Mouse (Mus musculus) midbrain, embryonic 11.5 days (tissue): ENCODE data around the gene Ubb. TPM values are rescaled to one million over a fixed set of nuclear protein-coding genes. Genes with fewer than 3 reads are reported as not detected.

Source experiments
- ATAC-seq: fragments of 200-750 bp; cut with Nextera tagmentation; 2 replicates; pipeline ENCODE4 v1.8.0; 2017; ENCODE audit warnings: moderate TSS enrichment, moderate library complexity; ENCODE audit not compliant: low FRiP score
- DNase-seq: peaks from one replicate; pipeline ENCODE4 v3.0.0; 2015; ENCODE audit warnings: low spot score; ENCODE audit errors: missing footprints
- H3K27ac ChIP-seq: fragments of 300-500 bp; sonication (generic); 2 replicates; pipeline ENCODE4 v1.5.1; 2014; ENCODE audit warnings: low read depth, low read length
- H3K27me3 ChIP-seq: fragments of 300-500 bp; sonication (generic); 2 replicates; pipeline ENCODE4 v1.6.1; 2014; ENCODE audit warnings: mild to moderate bottlenecking, low read length, moderate library complexity, mixed read lengths; ENCODE audit not compliant: control insufficient read depth, insufficient read depth
- H3K36me3 ChIP-seq: fragments of 300-500 bp; sonication (generic); 2 replicates; pipeline ENCODE4 v1.6.1; 2014; ENCODE audit warnings: mild to moderate bottlenecking, low read length, moderate library complexity, mixed read lengths; ENCODE audit not compliant: control insufficient read depth, insufficient read depth
- H3K4me1 ChIP-seq: fragments of 300-500 bp; sonication (generic); 2 replicates; pipeline ENCODE4 v1.6.1; 2014; ENCODE audit warnings: low read length; ENCODE audit not compliant: control insufficient read depth, insufficient read depth
- H3K4me2 ChIP-seq: fragments of 300-500 bp; sonication (generic); 2 replicates; pipeline ENCODE4 v1.6.1; 2014; ENCODE audit warnings: mild to moderate bottlenecking, moderate library complexity
- H3K4me3 ChIP-seq: fragments of 300-500 bp; sonication (generic); 2 replicates; pipeline ENCODE4 v1.5.1; 2014; ENCODE audit warnings: low read depth, low read length
- H3K9ac ChIP-seq: fragments of 300-500 bp; sonication (generic); 2 replicates; pipeline ENCODE4 v1.6.1; 2014; ENCODE audit warnings: low read length
- H3K9me3 ChIP-seq: fragments of 300-500 bp; sonication (generic); 2 replicates; pipeline ENCODE4 v1.6.1; 2016; ENCODE audit warnings: low read length; ENCODE audit not compliant: control insufficient read depth
- WGBS: fragments of 180-500 bp; shearing (Covaris S2); extraction: QIAGEN DNeasy Blood & Tissue Kit; methylation state at CpG from one replicate; pipeline ENCODE4 v1.1.7; 2014; 5-methylcytosine and 5-hydroxymethylcytosine counted together
- polyA plus RNA-seq: library from polyadenylated mRNA; unstranded; fragments of >200 nt; fragmentation: Nextera tagmentation; extraction: Ambion mirVana; gene quantifications from 2 replicates; pipeline ENCODE4 v1.2.1, GENCODE M21; 2014

Ubb gene
- polyA plus RNA-seq, 1 experiment from 2014 or later: 3,727 TPM

DNA sequence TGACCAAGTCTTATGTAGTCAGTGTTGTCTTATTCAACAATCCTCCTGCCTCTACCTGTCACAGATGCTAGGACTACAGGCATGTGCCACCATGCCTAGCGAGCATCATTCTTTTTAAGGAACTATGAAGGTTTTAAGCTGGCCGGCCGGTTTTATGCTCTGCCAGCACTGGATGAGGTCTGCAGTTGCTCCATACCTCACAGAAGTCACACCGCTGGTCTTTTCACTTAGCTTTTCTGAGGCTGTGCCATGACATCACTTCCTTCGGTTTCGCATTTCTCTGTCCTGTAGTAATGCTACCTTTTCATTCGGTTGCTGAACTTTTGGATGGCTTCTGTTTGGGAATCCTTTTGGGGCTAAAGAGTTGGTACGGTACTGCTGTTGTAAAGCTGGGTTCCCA lies 9.4 kb upstream of the Ubb start:
- Histone ChIP-seq H3K36me3 (no peaks in the 10 kb centered on the region), H3K9ac (no peak overlapping the region), H3K4me1 (peaks cover 10% of the 10 kb centered on the region), H3K27me3 (0 out of 2 replicates have a peak, but pooled peaks cover 2% of the 10 kb centered on the region), H3K4me3 (no peak overlapping the region), H3K9me3 (no peaks in the 10 kb centered on the region), H3K27ac (no peak overlapping the region), H3K4me2 (no peak overlapping the region)
- ATAC-seq: no peak
- WGBS: 87% methylated on average over 8 of the region's 8 CpGs
- no peak for DNase-seq

DNA sequence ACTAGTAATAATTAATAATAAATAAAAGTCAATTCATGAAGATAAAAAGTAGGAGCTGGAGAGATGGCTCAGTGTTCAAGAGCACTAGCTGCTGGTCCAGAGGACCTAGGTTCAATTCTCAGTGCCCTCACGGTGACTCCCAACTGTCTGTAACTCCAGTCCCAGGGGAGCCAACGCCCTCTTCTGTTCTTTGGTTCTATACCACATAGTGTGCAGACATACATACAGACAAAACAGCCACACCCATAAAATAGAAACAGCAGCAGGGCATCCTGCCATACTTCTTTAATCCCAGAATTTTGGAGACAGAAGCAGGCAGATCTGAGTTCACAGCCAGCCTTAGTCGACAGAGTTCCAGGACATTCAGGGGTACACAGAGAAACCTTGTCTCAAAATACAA lies 7.0 kb upstream of the Ubb start:
- H3K9me3 ChIP-seq: no peaks in the 10 kb centered on the region
- WGBS: 86% methylated on average over 3 of the region's 3 CpGs
- H3K27ac ChIP-seq: no peak overlapping the region
- no peak overlapping the region for H3K9ac ChIP-seq
- H3K4me3 ChIP-seq: no peak overlapping the region
- no peak for DNase-seq
- H3K4me2 ChIP-seq: no peak overlapping the region
- H3K36me3 ChIP-seq: no peaks in the 10 kb centered on the region
- H3K4me1 ChIP-seq: no peaks in the 10 kb centered on the region; the same call in none of the 2 replicates
- no peaks in the 10 kb centered on the region for H3K27me3 ChIP-seq
- no peak for ATAC-seq

DNA sequence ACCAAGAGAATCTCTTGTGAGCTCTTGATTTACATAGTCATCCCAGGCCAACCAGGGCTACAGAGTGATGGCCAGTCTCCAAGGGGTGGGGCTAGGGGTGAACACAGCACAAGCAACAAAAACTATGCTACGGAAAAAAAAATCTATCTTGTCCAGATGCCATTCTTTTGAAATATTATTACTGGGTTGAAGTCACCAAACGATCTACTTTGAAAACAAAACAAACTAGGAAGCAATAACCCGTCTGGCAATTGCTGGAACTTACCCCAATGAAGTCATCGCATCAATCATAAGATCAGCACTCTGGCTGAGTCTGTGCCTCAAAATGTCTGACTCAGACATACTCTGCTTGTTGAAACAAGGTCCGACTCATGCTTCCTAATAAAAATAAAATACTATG lies 1.2 kb upstream of the Ubb start:
- Histone ChIP-seq H3K4me3 (peak overlapping the region; percentile 78), H3K4me1 (peaks cover 21% of the 10 kb centered on the region), H3K9ac (peak overlapping the region; percentile 88), H3K27ac (peak overlapping the region; percentile 86; the same call in 1 of the 2 replicates), H3K4me2 (peak overlapping the region; percentile 95), H3K9me3 (no peaks in the 10 kb centered on the region), H3K36me3 (peaks cover 6% of the 10 kb centered on the region; the same call in 1 of the 2 replicates), H3K27me3 (no peaks in the 10 kb centered on the region)
- DNase-seq (peak; percentile 89), ATAC-seq (no peak)
- WGBS: 40% methylated on average over 5 of the region's 5 CpGs

DNA sequence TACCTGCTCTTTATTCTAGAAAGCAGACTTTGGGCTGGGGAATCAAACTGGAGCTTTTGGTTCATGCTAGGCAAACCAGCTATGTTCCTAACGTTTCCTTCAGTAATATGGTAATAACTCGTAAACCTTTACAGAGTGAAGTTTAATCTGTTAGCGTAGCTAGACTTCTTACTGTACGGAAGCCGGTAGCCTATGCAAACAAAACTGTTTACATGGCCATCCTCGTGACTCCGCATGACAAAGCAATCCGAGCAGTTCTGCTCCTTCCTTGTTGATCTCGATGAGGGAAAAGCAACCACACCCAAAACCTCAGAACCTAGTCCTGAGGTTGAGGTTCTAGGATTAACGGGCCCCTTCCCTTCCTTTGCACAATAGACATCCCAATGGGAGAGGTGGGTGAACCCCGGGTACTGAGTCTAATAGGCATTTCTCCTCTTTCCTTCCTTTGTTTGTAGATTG lies 715 bp upstream of the Ubb start:
- WGBS: 8% methylated on average over 11 of the region's 11 CpGs
- peak; percentile 96 for DNase-seq

DNA sequence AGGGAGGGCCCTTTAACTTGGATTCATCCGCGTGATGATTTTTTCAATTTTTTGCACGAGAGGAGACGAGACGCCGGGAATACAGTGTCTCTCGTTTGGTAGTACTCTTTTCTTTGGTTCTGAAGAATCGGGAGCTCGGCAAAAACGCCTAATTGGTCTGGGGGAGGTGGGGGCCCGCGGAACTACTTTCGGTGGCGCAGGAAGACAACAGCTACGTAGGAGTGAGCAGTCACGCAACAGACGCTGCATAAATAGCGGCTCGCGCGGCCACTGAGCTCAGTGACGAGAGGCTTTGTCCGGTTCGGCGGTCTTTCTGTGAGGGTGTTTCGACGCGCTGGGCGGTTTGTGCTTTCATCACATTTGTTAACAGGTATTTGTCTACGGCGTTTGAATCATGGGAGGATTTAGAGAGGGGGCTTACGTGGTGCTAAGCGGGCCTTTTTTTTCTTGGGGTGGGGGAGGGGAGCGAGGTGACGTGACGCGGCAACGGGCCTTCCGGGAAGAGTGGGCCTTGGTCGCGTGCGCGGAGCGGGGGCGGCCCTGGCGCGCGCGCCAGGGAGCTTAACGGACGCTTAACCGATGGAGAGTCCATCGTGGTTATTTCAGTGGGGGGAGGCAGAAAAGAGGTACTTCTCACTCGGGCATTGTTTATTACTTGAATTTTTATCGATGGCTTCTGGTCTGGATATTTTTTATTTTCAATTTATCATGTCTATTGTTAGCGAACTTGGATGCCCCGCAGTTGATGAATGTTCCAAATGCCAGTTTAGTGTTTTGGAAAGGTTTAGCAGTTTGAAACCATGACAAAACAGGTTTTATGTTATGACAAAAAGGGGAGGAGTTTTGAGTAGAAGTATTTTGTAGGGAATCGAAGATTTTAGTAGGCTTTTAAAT lies 502 bp downstream of the Ubb start:
- Histone ChIP-seq H3K4me3 (peak overlapping the region; percentile 78), H3K27ac (peak overlapping the region; percentile 57), H3K4me1 (peaks cover 23% of the 10 kb centered on the region), H3K36me3 (peaks cover 7% of the 10 kb centered on the region; the same call in 1 of the 2 replicates), H3K4me2 (peak overlapping the region; percentile 95), H3K9ac (peak overlapping the region; percentile 88), H3K27me3 (no peaks in the 10 kb centered on the region), H3K9me3 (no peaks in the 10 kb centered on the region)
- DNase-seq: peak; percentile 99
- WGBS: under 1% methylated on average over 58 of the region's 58 CpGs
- peak; percentile 85 for ATAC-seq

More for the DNA sequence above, 715 bp upstream of the Ubb start:
- Histone ChIP-seq H3K27me3 (no peaks in the 10 kb centered on the region), H3K4me3 (peak overlapping the region; percentile 78), H3K36me3 (peaks cover 7% of the 10 kb centered on the region; the same call in 1 of the 2 replicates), H3K9ac (peak overlapping the region; percentile 88), H3K9me3 (no peaks in the 10 kb centered on the region), H3K4me2 (peak overlapping the region; percentile 95), H3K27ac (peak overlapping the region; percentile 86), H3K4me1 (peaks cover 23% of the 10 kb centered on the region)
- no peak; the same call in 1 of the 2 replicates for ATAC-seq

DNA sequence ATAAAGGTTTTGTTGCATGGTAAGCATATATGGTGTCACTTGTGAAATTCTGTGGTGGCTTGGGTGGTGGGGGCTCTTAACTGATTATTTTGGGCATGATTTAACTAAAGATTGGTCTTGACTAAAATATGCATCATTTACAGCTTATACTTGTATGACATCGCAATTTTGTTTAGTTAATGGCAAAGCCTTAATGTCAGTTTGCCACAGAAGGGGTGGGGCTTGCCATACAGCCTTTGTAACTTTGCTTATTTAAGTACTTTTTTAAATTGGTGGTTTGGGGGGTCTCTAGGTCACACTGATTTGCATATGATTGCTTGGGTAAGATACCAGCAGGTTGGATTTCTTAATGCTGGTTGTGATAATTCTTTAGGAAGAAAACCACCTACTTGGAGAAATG lies 2.2 kb downstream of the Ubb start:
- peak; percentile 81 for DNase-seq
- H3K27ac ChIP-seq: no peak overlapping the region
- WGBS: 46% methylated on average over 1 of the region's 1 CpGs

DNA sequence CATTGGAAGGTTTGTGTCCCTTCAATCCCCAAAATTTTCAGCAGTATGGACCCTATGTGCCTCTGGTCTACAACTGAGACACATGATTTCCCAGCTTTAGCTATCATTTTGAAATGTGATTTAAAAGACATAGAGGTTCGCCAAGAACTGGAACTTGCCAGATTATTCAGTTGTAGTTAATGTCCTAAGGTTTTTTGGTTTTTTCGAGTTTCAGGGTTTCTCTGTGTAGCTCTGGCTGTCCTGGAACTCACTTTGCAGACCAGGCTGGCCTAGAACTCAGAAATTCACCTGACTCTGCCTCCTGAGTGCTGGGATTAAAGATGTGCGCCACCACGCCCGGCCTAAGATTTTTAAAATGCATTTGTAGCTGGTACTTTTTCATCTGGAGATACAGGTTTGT lies 2.7 kb downstream of the Ubb start:
- H3K27me3 ChIP-seq: no peaks in the 10 kb centered on the region
- peaks cover 23% of the 10 kb centered on the region for H3K4me1 ChIP-seq
- peak overlapping the region; percentile 94 for H3K4me2 ChIP-seq
- peaks cover 7% of the 10 kb centered on the region; the same call in 1 of the 2 replicates for H3K36me3 ChIP-seq
- whole genome bisulfite sequencing: 84% methylated on average over 5 of the region's 5 CpGs
- DNase-seq (peak; percentile 85), ATAC-seq (no peak)
- H3K4me3 ChIP-seq: peak overlapping the region; percentile 44
- no peak overlapping the region for H3K27ac ChIP-seq
- no peaks in the 10 kb centered on the region for H3K9me3 ChIP-seq
- peak overlapping the region; percentile 50; the same call in 1 of the 2 replicates for H3K9ac ChIP-seq

More for the DNA sequence above, 2.2 kb downstream of the Ubb start:
- Histone ChIP-seq H3K36me3 (peaks cover 7% of the 10 kb centered on the region; the same call in 1 of the 2 replicates), H3K9me3 (no peaks in the 10 kb centered on the region), H3K4me2 (peak overlapping the region; percentile 94), H3K4me1 (peaks cover 23% of the 10 kb centered on the region), H3K9ac (peak overlapping the region; percentile 50; the same call in 1 of the 2 replicates), H3K27me3 (no peaks in the 10 kb centered on the region), H3K4me3 (peak overlapping the region; percentile 44)
- ATAC-seq: no peak

DNA sequence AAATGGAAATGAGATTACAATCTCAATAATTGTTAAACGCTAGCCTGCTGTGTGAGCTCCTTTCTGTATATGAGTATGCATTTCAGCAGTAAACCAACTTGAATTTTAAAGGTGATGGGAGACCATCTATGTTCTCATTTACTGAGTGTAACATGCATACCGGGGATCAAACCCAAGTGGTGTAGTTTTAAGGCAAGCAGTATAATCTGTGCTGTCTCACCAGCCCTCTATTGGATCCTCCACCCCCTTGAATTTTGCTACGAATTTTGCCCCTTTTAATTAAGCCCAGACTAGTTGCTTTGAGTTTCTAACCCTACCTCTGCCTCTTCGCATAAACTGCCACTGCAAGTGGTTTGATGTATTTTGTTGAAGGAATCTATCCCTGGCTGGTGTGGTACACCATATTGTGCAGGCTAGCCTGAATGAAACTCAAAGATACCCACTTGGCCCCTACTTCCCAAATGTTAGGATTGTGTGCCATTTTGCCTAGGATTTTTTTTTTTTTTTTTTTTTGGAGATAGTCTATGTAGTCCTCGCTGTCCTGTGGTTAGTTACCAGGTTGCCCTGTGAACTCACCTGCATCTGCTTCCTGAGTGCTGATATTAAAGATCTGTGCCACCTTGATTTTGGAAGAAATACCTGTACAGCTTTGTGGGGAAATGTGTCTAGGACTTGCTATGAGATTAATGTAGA lies 3.3 kb downstream of the Ubb start:
- 75% methylated on average over 5 of the region's 5 CpGs for WGBS
- no peak overlapping the region for H3K9ac ChIP-seq
- ATAC-seq: no peak

More for the DNA sequence above, 3.3 kb downstream of the Ubb start:
- H3K4me1 ChIP-seq: peaks cover 22% of the 10 kb centered on the region
- no peaks in the 10 kb centered on the region for H3K9me3 ChIP-seq
- peak overlapping the region; percentile 44 for H3K4me3 ChIP-seq
- peak; percentile 83 for DNase-seq
- H3K4me2 ChIP-seq: peak overlapping the region; percentile 94
- no peaks in the 10 kb centered on the region for H3K27me3 ChIP-seq
- peaks cover 7% of the 10 kb centered on the region; the same call in 1 of the 2 replicates for H3K36me3 ChIP-seq
- no peak overlapping the region for H3K27ac ChIP-seq
